Mouse (Mus musculus) testis, adult 2 months (tissue): ENCODE data around the gene Inhbe. TPM values are rescaled to one million over a fixed set of nuclear protein-coding genes. Genes with fewer than 3 reads are reported as not detected.

Experiments
- H3K27ac ChIP-seq: fragments of 200-500 bp; 2 replicates; pipeline ENCODE4 v1.5.1; 2012; ENCODE audit warnings: low read depth, low read length; ENCODE audit not compliant: control insufficient read depth, insufficient read depth
- H3K27me3 ChIP-seq: fragments of 200-500 bp; 2 replicates; pipeline ENCODE4 v1.6.1; 2012; ENCODE audit warnings: mild to moderate bottlenecking, low read length, moderate library complexity; ENCODE audit not compliant: control insufficient read depth, insufficient read depth
- H3K36me3 ChIP-seq: fragments of 200-500 bp; 2 replicates; pipeline ENCODE4 v1.6.1; 2012; ENCODE audit warnings: mild to moderate bottlenecking, low read length; ENCODE audit not compliant: control insufficient read depth, insufficient read depth
- H3K4me1 ChIP-seq: fragments of 200-500 bp; 2 replicates; pipeline ENCODE4 v1.6.1; 2012; ENCODE audit warnings: low read length; ENCODE audit not compliant: control insufficient read depth, insufficient read depth
- H3K4me3 ChIP-seq: fragments of 200-500 bp; 2 replicates; pipeline ENCODE4 v1.5.1; 2012; ENCODE audit warnings: low read depth, mild to moderate bottlenecking, low read length, moderate library complexity, mixed read lengths; ENCODE audit not compliant: control insufficient read depth
- CTCF ChIP-seq: fragments of 200-500 bp; IDR thresholded peaks from 2 replicates; pipeline ENCODE4 v1.5.1; 2012; ENCODE audit warnings: low read depth, mild to moderate bottlenecking, inconsistent platforms, low read length, moderate library complexity; ENCODE audit not compliant: control insufficient read depth, insufficient read depth, insufficient replicate concordance
- POLR2A ChIP-seq: fragments of 200-500 bp; IDR thresholded peaks from 2 replicates; pipeline ENCODE4 v1.6.1; 2012; ENCODE audit warnings: low read depth, mild to moderate bottlenecking, inconsistent platforms, low read length, moderate library complexity; ENCODE audit not compliant: control insufficient read depth
- polyA plus RNA-seq: library from polyadenylated mRNA; depleted of rRNA; stranded (reverse); fragments of >200 nt; gene quantifications from 2 replicates; pipeline ENCODE4 v1.2.3, GENCODE M21; 2012

The Inhbe gene
- polyA plus RNA-seq, 1 experiment, result not detected

DNA sequence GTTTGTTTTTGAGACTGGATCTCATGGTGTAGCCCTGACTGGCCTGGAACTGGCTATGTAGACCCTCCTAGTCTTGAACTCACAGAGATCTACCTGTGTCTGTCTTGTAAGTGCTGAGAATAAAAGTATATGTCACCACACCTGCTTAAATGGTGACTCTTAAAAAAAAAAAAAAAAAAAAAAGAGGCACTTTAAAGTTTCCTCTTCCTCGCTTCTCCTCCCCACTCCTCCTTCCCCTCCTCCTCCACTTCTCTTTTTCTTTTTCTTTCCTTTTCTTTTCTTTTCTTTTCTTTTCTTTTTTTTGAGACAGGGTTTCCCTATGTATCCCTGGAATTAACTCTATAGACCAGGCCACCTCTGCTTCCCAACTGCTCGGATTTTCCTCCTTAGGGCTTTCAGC lies 16.8 kb upstream of the Inhbe start:
- TF ChIP-seq POLR2A, result no peak
- no peak for TF ChIP-seq CTCF
- Histone ChIP-seq H3K4me1 (peaks cover 8% of the 10 kb centered on the region), H3K4me3 (no peak overlapping the region), H3K36me3 (no peaks in the 10 kb centered on the region), H3K27me3 (no peaks in the 10 kb centered on the region), H3K27ac (no peak overlapping the region)

DNA sequence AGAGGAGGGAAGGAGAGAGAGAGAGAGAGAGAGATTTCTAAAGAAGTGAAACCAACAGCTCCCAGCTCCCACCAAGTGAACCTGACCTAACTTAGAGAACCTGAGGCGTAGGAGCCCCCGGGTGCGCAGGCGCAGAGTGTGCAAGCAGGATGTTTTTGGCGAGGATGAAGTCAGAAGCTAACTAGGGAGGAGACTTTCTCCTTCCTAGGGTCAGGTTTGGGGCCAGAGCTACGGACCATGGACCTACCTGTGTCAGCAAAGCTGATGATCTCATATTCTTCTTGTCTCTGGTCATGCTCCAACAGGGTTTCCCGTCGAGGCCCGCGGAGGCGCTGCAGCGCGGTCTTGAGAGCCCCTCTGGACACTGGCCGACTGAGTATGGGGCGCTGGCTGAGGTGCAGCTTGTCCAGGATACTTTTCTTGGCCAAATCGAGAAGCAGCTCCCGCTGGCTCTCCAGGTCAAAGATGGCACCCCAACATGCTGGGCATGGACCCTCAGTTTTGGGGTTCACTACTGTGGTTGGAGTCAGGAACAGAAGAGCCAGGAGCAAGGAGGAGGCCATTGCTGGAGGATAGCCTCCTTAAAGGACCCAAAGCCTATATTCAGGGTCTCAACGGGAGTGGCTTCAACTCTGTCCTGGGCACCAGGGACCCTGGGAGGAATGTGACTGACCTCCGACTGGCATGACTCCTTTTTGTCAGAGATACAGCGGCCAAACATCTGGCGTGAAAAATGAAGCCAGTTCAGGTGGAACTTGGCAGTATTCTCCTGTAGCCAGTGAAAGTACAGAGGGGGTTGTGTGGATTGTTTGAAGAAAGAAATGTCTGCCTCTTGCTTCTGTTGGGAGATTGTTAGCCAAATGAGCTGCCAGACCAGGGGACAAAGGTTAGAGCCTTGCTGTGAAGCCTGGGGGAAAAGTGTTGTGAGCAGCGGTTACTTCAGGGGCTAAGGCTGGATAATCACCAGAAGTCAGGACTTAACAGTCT lies 15.9 kb upstream of the Inhbe start, which contains the start of gene Inhbc:
Inhbc (minus strand) TSS at position 598 of the 987 bp plus-strand sequence.
- no peaks in the 10 kb centered on the region for H3K36me3 ChIP-seq
- H3K4me3 ChIP-seq, result peak within 1 kb of the TSS; percentile 32
- H3K27ac ChIP-seq, result no peak within 1 kb of the TSS
- H3K27me3 ChIP-seq, result no peaks in the 10 kb centered on the region
- no peak for TF ChIP-seq POLR2A
- no peak for TF ChIP-seq CTCF
- peaks cover 8% of the 10 kb centered on the region for H3K4me1 ChIP-seq

DNA sequence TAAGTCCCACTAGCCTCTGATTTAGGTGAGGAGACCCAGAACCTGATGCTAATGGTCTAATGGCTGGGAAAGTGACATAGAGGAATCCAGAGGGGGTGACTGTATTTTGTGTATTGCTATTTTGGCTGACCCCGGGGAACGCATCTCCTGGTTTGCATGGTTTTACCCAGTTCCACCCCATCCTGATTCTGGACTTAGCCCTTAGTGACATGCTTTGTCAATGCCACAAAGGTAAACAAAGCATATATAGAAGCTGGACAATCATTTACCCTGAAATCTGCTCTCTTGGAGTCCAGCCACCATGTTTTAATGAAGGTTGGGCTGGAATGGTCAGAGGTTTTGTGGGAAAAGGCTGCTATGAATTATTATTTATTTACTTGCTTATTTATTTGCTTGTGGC lies 14.1 kb upstream of the Inhbe start:
- H3K4me3 ChIP-seq, result no peak overlapping the region
- peaks cover 8% of the 10 kb centered on the region for H3K4me1 ChIP-seq
- TF ChIP-seq POLR2A (no peak), CTCF (no peak)
- H3K27ac ChIP-seq, result no peak overlapping the region
- H3K27me3 ChIP-seq, result no peaks in the 10 kb centered on the region
- no peaks in the 10 kb centered on the region for H3K36me3 ChIP-seq

DNA sequence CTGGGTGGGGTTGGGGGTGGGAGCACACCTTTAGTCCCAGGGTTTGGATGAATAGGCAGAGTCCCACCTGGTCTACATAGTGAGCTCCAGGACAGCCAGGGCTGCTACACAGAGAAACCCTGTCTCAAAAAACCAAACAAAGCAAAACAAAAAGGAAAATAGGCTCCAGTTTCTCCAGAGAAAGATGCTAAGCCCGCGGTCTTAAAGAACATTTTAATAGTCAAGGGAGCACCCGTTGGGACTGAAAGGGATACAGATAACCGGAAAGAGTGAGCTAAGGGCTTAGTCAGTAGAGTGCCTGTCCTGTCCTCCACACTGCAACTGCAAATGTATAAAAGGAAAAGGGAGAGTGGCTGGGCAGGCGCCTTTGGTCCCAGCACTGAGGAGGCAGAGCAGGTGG lies 12.9 kb upstream of the Inhbe start:
- Histone ChIP-seq H3K36me3 (no peaks in the 10 kb centered on the region), H3K27me3 (no peaks in the 10 kb centered on the region), H3K4me1 (peaks cover 8% of the 10 kb centered on the region), H3K27ac (no peak overlapping the region), H3K4me3 (no peak overlapping the region)
- TF ChIP-seq CTCF (no peak), POLR2A (no peak)

DNA sequence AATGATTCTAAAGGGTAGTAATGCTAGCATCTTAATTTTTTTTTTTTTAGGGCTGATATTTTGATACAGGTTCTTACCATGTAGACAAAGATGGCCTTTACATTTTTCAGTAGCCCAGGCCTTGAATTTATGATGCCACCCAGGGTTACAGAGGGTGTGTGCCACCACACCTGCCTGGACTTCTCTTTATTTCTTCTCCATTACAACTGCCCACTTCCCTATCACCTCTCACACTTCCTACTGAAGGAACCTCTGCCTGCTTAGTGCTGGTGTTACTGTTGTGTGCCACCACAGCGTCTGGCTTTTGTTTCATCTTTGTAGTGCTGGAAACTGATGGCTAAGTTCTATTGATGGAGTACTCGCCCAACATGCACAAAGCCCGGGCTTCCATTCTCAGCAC lies 6.5 kb upstream of the Inhbe start:
- H3K27ac ChIP-seq, result no peak overlapping the region
- TF ChIP-seq CTCF, result no peak
- no peak for TF ChIP-seq POLR2A
- no peaks in the 10 kb centered on the region for H3K27me3 ChIP-seq
- H3K4me3 ChIP-seq, result no peak overlapping the region
- no peaks in the 10 kb centered on the region for H3K36me3 ChIP-seq
- no peaks in the 10 kb centered on the region for H3K4me1 ChIP-seq

DNA sequence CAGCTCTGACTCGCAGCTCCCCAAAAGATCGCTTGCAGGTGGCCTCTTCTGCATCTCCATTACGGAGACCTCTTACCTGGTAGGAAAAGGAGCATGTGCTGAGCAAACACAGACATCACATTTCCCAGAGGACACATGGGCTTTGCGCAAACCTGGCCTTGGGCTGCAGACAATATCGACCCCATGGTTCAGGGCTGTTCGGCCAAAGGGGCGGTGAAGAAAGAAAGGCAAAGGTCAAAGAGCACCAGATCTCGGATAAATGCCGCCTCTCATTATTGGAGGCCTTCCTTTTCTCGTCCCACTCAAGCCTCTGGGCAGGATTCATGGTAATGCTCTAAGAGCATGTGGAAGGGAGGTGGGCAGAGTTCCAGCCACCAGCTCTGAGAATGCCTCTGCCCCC lies 1.1 kb upstream of the Inhbe start:
- TF ChIP-seq CTCF (no peak), POLR2A (no peak)
- Histone ChIP-seq H3K4me1 (peaks cover 8% of the 10 kb centered on the region), H3K36me3 (no peaks in the 10 kb centered on the region), H3K27ac (no peak overlapping the region), H3K27me3 (no peaks in the 10 kb centered on the region), H3K4me3 (no peak overlapping the region)

DNA sequence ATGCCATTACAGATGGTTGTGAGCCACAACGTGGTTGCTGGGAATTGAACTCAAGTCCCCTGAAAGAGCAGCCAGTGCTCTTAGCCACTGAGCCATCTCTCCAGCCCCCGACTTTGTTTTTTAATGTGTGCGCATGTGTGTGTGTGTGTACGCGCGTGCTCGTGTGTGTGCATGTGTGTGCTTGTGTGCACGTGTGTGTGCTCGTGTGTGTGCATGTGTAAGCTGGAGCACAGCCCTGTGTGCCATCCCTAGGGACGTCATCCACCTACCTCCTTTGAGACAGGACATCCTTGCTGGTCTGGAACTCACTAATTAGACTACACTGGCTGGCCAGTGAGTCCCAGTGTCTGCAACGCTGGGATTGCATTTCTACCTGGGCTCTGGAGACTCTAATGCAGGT lies 1.4 kb downstream of the Inhbe start:
- H3K4me1 ChIP-seq, result peaks cover 15% of the 10 kb centered on the region
- H3K4me3 ChIP-seq, result no peak overlapping the region
- H3K27me3 ChIP-seq, result no peaks in the 10 kb centered on the region
- TF ChIP-seq POLR2A (no peak), CTCF (no peak)
- no peaks in the 10 kb centered on the region for H3K36me3 ChIP-seq
- H3K27ac ChIP-seq, result no peak overlapping the region

DNA sequence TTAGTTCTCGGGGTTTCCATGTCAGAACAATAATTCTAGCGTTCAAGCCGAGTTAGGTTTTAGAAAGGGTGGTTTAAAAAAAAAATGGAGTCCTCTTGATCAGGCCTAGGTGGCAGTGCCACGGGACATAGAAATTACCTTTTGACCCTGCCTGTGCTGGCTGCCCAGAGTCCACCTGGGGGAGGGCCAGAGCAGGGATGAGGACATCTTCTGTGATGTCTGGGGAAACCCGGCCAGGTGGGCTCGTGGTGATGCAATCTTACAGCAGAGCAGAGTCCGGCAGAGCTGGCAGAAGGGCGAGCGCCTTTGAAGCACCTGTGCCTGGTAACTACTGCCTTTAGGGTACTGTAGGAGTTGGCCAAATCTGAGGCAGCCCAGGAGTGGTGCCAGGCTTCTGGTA lies 2.0 kb downstream of the Inhbe start:
- no peak for TF ChIP-seq POLR2A
- TF ChIP-seq CTCF, result no peak
- peaks cover 15% of the 10 kb centered on the region for H3K4me1 ChIP-seq
- H3K27me3 ChIP-seq, result no peaks in the 10 kb centered on the region
- H3K36me3 ChIP-seq, result no peaks in the 10 kb centered on the region
- H3K4me3 ChIP-seq, result no peak overlapping the region
- no peak overlapping the region for H3K27ac ChIP-seq
